Mouse (Mus musculus): ENCODE data around the gene Cep152. TPM values are rescaled to one million over a fixed set of nuclear protein-coding genes. Genes with fewer than 3 reads are reported as not detected.

The Cep152 gene
- total and polyA plus RNA-seq, 3 experiments = 7.7 to 8.9 (median 8.8) TPM

- Histone ChIP-seq H3K9me3 (replicated peaks; ENCODE audit: low read length) (no peaks in the 10 kb centered on the region), H3K9ac (ENCODE audit: insufficient read depth, low read depth) (no peak overlapping the region), H3K4me1 (ENCODE audit: control insufficient read depth in 1 of 2, insufficient read depth in 2 of 2) (no peaks in the 10 kb centered on the region), H3K27ac (ENCODE audit: insufficient read depth, low read depth) (no peak overlapping the region), H3K4me3 (replicated peaks in 1 of 3; ENCODE audit: low read depth in 2 of 3, low read length in 2 of 3, poor library complexity in 1 of 3) (no peak overlapping the region), H3K79me2 (replicated peaks; ENCODE audit: control insufficient read depth, extremely low read depth, insufficient read depth, poor library complexity, severe bottlenecking) (no peaks in the 10 kb centered on the region), H3K36me3 (replicated peaks in 1 of 2; ENCODE audit: control insufficient read depth in 1 of 2, insufficient read depth in 1 of 2, low read length in 1 of 2) (peaks cover 42 to 62% of the 10 kb centered on the region in 2 experiments), H3K4me2 (ENCODE audit: insufficient read depth, low read depth, poor library complexity, severe bottlenecking) (no peak overlapping the region), H3K27me3 (replicated peaks) (no peaks in the 10 kb centered on the region)
- dilution Hi-C loops (cut with MboI; ENCODE audit: extremely low pct_ligation_motif_present, extremely low pct_unique_long_range_greater_than_20kb, low sequenced_read_pairs) = no loop called here
- TF ChIP-seq USF2 (conservative IDR thresholded peaks at IDR 0.05; ENCODE audit: low read depth, low read length) = no peak
- TF ChIP-seq MEF2A (IDR thresholded peaks at IDR 0.05; ENCODE audit: borderline replicate concordance, low read depth, low read length) = no peak
- TF ChIP-seq ZNF384 (IDR thresholded peaks at IDR 0.05; ENCODE audit: low read depth, low read length) = no peak
- no peak for TF ChIP-seq CHD1 (IDR thresholded peaks at IDR 0.05; ENCODE audit: low read depth, low read length)
- TF ChIP-seq MYC (IDR thresholded peaks at IDR 0.05; ENCODE audit: low read depth, low read length) = no peak
- TF ChIP-seq USF1 (IDR thresholded peaks at IDR 0.05; ENCODE audit: low read depth, low read length) = no peak
- TF ChIP-seq RAD21 (IDR thresholded peaks at IDR 0.05; ENCODE audit: low read depth, low read length) = no peak
- TF ChIP-seq KAT2A (IDR thresholded peaks at IDR 0.05; ENCODE audit: insufficient replicate concordance, low read length) = no peak
- no peak for TF ChIP-seq MXI1 (IDR thresholded peaks at IDR 0.05; ENCODE audit: low read depth, low read length)
- TF ChIP-seq MAX (IDR thresholded peaks at IDR 0.05; ENCODE audit: low read length) = no peak
- no peak for TF ChIP-seq BHLHE40 (IDR thresholded peaks at IDR 0.05; ENCODE audit: low read depth, low read length)
- TF ChIP-seq PAX5 (IDR thresholded peaks at IDR 0.05; ENCODE audit: low read length) = no peak
- TF ChIP-seq ZC3H11A (IDR thresholded peaks at IDR 0.05; ENCODE audit: low read depth, low read length) = no peak
- TF ChIP-seq RCOR1 (conservative IDR thresholded peaks at IDR 0.05; ENCODE audit: low read depth, low read length) = no peak
- TF ChIP-seq JUN (IDR thresholded peaks at IDR 0.05; ENCODE audit: insufficient read depth, low read depth, low read length) = no peak
- no peak for TF ChIP-seq NELFE (IDR thresholded peaks at IDR 0.05; ENCODE audit: low read depth, low read length)
- TF ChIP-seq TBP (conservative IDR thresholded peaks at IDR 0.05; ENCODE audit: low read depth, low read length) = no peak
- no peak for DNase-seq (ENCODE audit: extremely low read depth)
- in situ Hi-C loops (cut with MboI; ENCODE audit: low pct_ligation_motif_present, low pct_unique_long_range_greater_than_20kb, low sequenced_read_pairs) = no loop called here
Measured at GRCm38 (mm10) chr2:125563884-125564283, 61.0 kb downstream of the Cep152 start.

DNA sequence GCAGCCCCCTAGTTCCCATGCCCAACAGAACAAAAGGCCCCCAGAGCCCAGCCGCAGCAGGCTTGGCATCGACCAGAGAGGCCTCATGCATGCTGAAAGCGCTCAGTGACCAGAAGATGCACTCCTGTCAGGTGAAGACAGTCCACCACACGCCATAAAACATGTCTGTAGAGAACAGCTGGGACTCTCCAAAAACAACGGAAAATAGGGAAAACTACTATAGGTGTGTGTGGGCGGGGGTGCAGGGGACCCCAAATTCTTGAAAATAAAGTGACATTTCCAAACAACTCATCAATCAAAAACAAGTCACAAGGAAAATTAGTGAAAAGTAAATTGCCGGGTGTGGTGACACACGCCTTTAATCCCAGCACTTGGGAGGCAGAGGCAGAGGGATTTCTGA is 62.5 kb downstream of the Cep152 start:
- Histone ChIP-seq H3K9ac (ENCODE audit: insufficient read depth, low read depth) (no peak overlapping the region), H3K27ac (ENCODE audit: insufficient read depth, low read depth) (no peak overlapping the region), H3K4me3 (replicated peaks in 1 of 3; ENCODE audit: low read depth in 2 of 3, low read length in 2 of 3, poor library complexity in 1 of 3) (no peak overlapping the region), H3K27me3 (replicated peaks) (no peaks in the 10 kb centered on the region), H3K9me3 (replicated peaks; ENCODE audit: low read length) (no peaks in the 10 kb centered on the region), H3K4me1 (ENCODE audit: control insufficient read depth in 1 of 2, insufficient read depth in 2 of 2) (no peaks in the 10 kb centered on the region), H3K4me2 (ENCODE audit: insufficient read depth, low read depth, poor library complexity, severe bottlenecking) (no peak overlapping the region), H3K36me3 (replicated peaks in 1 of 2; ENCODE audit: control insufficient read depth in 1 of 2, insufficient read depth in 1 of 2, low read length in 1 of 2) (peaks cover 32 to 48% of the 10 kb centered on the region in 2 experiments), H3K79me2 (replicated peaks; ENCODE audit: control insufficient read depth, extremely low read depth, insufficient read depth, poor library complexity, severe bottlenecking) (no peaks in the 10 kb centered on the region)
- dilution Hi-C loops (cut with MboI; ENCODE audit: extremely low pct_ligation_motif_present, extremely low pct_unique_long_range_greater_than_20kb, low sequenced_read_pairs) (no loop called here), in situ Hi-C loops (cut with MboI; ENCODE audit: low pct_ligation_motif_present, low pct_unique_long_range_greater_than_20kb, low sequenced_read_pairs) (no loop called here)
- DNase-seq (ENCODE audit: extremely low read depth) = no peak
- no peak for TF ChIP-seq GABPA (IDR thresholded peaks at IDR 0.05; ENCODE audit: insufficient replicate concordance, low read depth, low read length)
- TF ChIP-seq ZKSCAN1 (IDR thresholded peaks at IDR 0.05; ENCODE audit: borderline replicate concordance, low read depth, low read length) = no peak
- TF ChIP-seq PAX5 (IDR thresholded peaks at IDR 0.05; ENCODE audit: low read length) = no peak
- TF ChIP-seq TCF12 (IDR thresholded peaks at IDR 0.05; ENCODE audit: low read depth, low read length) = no peak
- no peak for TF ChIP-seq NRF1 (IDR thresholded peaks at IDR 0.05; ENCODE audit: low read depth, low read length)
- TF ChIP-seq MAFK (IDR thresholded peaks at IDR 0.05; ENCODE audit: insufficient replicate concordance, low read length) = no peak
- TF ChIP-seq SMC3 (IDR thresholded peaks at IDR 0.05; ENCODE audit: low read depth, low read length) = no peak
- TF ChIP-seq RAD21 (IDR thresholded peaks at IDR 0.05; ENCODE audit: low read depth, low read length) = no peak
- TF ChIP-seq NELFE (IDR thresholded peaks at IDR 0.05; ENCODE audit: low read depth, low read length) = no peak
- TF ChIP-seq IRF4 (IDR thresholded peaks at IDR 0.05; ENCODE audit: low read depth, low read length) = no peak
- no peak for TF ChIP-seq MAX (IDR thresholded peaks at IDR 0.05; ENCODE audit: low read length)
- no peak for TF ChIP-seq CHD1 (IDR thresholded peaks at IDR 0.05; ENCODE audit: low read depth, low read length)
- no peak for TF ChIP-seq JUN (IDR thresholded peaks at IDR 0.05; ENCODE audit: insufficient read depth, low read depth, low read length)

Data from CH12.LX (cell line).